Mouse (Mus musculus) thymus, adult 2 months (tissue): ENCODE results near the gene Fbxw2. TPM values are rescaled to one million over a fixed set of nuclear protein-coding genes. Genes with fewer than 3 reads are reported as not detected.
"Not testable (repeated sequence)": the region's sequence is repeated elsewhere in the genome, so short reads cannot be mapped to it uniquely, and the experiment has no call there.

Source experiments
- DNase-seq: peaks from one replicate; pipeline ENCODE4 v3.0.0; 2021
- H3K27ac ChIP-seq: fragments of 200-500 bp; 2 replicates; pipeline ENCODE4 v1.5.1; 2012; ENCODE audit warnings: low read length, control low read depth; ENCODE audit not compliant: control insufficient read depth, insufficient read depth
- H3K27me3 ChIP-seq: fragments of 200-500 bp; 2 replicates; pipeline ENCODE4 v1.6.1; 2012; ENCODE audit warnings: mild to moderate bottlenecking, low read length, moderate library complexity, mixed read lengths; ENCODE audit not compliant: control insufficient read depth, insufficient read depth
- H3K36me3 ChIP-seq: fragments of 200-500 bp; 2 replicates; pipeline ENCODE4 v1.6.1; 2012; ENCODE audit warnings: mild to moderate bottlenecking, low read length, moderate library complexity; ENCODE audit not compliant: control insufficient read depth, insufficient read depth
- H3K4me1 ChIP-seq: fragments of 200-500 bp; replicated peaks from 2 replicates; pipeline ENCODE4 v1.6.1; 2012; ENCODE audit warnings: low read length; ENCODE audit not compliant: control insufficient read depth, insufficient read depth
- H3K4me3 ChIP-seq: fragments of 200-500 bp; 2 replicates; pipeline ENCODE4 v1.5.1; 2012; ENCODE audit warnings: mild to moderate bottlenecking, low read length, control low read depth, moderate library complexity; ENCODE audit not compliant: control insufficient read depth, insufficient read depth
- CTCF ChIP-seq: fragments of 200-500 bp; IDR thresholded peaks from 2 replicates; pipeline ENCODE4 v1.5.1; 2012; ENCODE audit warnings: mild to moderate bottlenecking, control low read depth, low read length, moderate library complexity, borderline replicate concordance; ENCODE audit not compliant: control insufficient read depth, poor library complexity, insufficient read depth; ENCODE audit errors: extremely low read depth
- POLR2A ChIP-seq: fragments of 200-500 bp; IDR thresholded peaks from 2 replicates; pipeline ENCODE4 v1.6.1; 2012; ENCODE audit warnings: mild to moderate bottlenecking, low read length, control low read depth, moderate library complexity; ENCODE audit not compliant: control insufficient read depth, poor library complexity, insufficient read depth; ENCODE audit errors: extremely low read depth
- WGBS: fragments of 180-500 bp; shearing (Covaris S2); methylation state at CpG from one replicate; pipeline ENCODE4 v1.1.7; 2018; 5-methylcytosine and 5-hydroxymethylcytosine counted together
- polyA plus RNA-seq: library from polyadenylated mRNA; depleted of rRNA; stranded (reverse); fragments of >200 nt; gene quantifications from 2 replicates; pipeline ENCODE4 v1.2.3, GENCODE M21; 2012

The Fbxw2 gene
- polyA plus RNA-seq, 1 experiment, result 55.4 TPM

- H3K4me3 ChIP-seq, result no peak overlapping the region
- DNase-seq, result no peak
- H3K27me3 ChIP-seq, result no peaks in the 10 kb centered on the region
- WGBS, result 94% methylated on average over 1 of the region's 1 CpGs
- H3K27ac ChIP-seq, result no peak overlapping the region
- H3K4me1 ChIP-seq, result peaks cover 5% of the 10 kb centered on the region
- no peaks in the 10 kb centered on the region for H3K36me3 ChIP-seq
- no peak for TF ChIP-seq CTCF
- TF ChIP-seq POLR2A, result no peak
Measured at GRCm38 (mm10) chr2:34828026-34828425, 1.9 kb upstream of the Fbxw2 start.

DNA sequence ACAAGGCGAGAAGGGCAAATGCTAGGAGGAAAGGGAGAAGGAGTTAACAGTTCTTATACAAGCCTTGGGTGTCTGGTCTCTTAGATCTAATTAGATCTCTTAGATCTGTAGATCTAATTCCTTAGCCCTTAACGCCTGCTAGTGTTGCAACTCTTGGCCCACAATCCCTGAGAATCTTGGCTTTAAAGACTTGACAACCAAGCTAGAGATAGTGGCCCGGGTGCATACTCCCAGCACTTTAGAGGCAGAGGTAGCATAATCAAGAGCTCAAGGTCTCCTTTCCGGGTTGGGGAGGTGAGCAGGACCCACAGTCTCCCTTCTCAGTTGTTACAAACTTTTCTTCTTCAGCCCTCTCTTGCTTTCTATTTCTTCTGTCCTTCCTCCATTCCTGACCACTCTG is 1.5 kb upstream of the Fbxw2 start:
- Histone ChIP-seq H3K27me3 (no peaks in the 10 kb centered on the region), H3K36me3 (peaks cover 2% of the 10 kb centered on the region), H3K27ac (no peak overlapping the region), H3K4me3 (no peak overlapping the region), H3K4me1 (peaks cover 5% of the 10 kb centered on the region)
- DNase-seq, result no peak
- TF ChIP-seq POLR2A (no peak), CTCF (no peak)
- 94% methylated on average over 4 of the region's 4 CpGs for WGBS

GRCm38 (mm10) chr2:34826460-34827231 is 535 bp upstream of the Fbxw2 start:
- DNase-seq, result no peak

DNA sequence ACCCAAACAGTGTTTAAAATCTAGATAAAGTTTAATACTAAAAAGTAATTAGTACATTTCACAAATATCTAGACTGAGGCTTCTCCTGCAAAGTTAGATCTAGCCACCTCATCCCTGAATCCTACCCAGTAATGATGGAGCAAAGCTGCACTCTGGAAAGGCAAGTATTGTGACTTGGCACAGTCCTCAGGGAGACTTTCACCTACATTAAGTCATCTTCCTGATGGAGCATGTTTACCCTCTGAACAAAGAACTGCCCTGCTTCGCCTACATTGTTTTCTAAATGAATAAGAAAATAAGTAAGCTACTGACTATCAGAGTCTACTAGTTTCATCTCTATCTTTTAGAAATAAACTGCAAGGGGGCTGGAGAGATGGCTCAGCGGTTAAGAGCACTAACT is 7.6 kb downstream of the Fbxw2 start:
- Histone ChIP-seq H3K27me3 (no peaks in the 10 kb centered on the region), H3K4me3 (no peak overlapping the region), H3K4me1 (no peaks in the 10 kb centered on the region), H3K36me3 (peaks cover 43% of the 10 kb centered on the region), H3K27ac (no peak overlapping the region)
- TF ChIP-seq POLR2A, result no peak
- TF ChIP-seq CTCF, result no peak
- WGBS, result 95% methylated on average over 2 of the region's 2 CpGs
- DNase-seq, result no peak

More at GRCm38 (mm10) chr2:34826460-34827231, 535 bp upstream of the Fbxw2 start:
- 45% methylated on average over 21 of the region's 21 CpGs for WGBS
- Histone ChIP-seq H3K4me1 (peaks cover 5% of the 10 kb centered on the region), H3K27me3 (no peaks in the 10 kb centered on the region), H3K36me3 (peaks cover 6% of the 10 kb centered on the region), H3K4me3 (peak overlapping the region; percentile 96), H3K27ac (0 out of 2 replicates have a peak overlapping the region, but pooled peaks have one; percentile 6)
- TF ChIP-seq CTCF, result no peak
- TF ChIP-seq POLR2A, result no peak

GRCm38 (mm10) chr2:34815893-34816292 is 10.2 kb downstream of the Fbxw2 start:
- not testable (repeated sequence) for H3K4me1 ChIP-seq, H3K27ac ChIP-seq, H3K4me3 ChIP-seq, DNase-seq, H3K27me3 ChIP-seq
- 96% methylated on average over 2 of the region's 2 CpGs for WGBS
- H3K36me3 ChIP-seq, result peaks cover 60% of the 10 kb centered on the region

- H3K4me3 ChIP-seq, result no peak overlapping the region
- no peaks in the 10 kb centered on the region for H3K27me3 ChIP-seq
- no peak for TF ChIP-seq POLR2A
- TF ChIP-seq CTCF, result no peak
- H3K27ac ChIP-seq, result no peak overlapping the region
- peaks cover 65% of the 10 kb centered on the region for H3K36me3 ChIP-seq
- no peak for DNase-seq
- H3K4me1 ChIP-seq, result no peaks in the 10 kb centered on the region
- 88% methylated on average over 7 of the region's 7 CpGs for WGBS
Measured at GRCm38 (mm10) chr2:34812706-34813105, 13.4 kb downstream of the Fbxw2 start.

DNA sequence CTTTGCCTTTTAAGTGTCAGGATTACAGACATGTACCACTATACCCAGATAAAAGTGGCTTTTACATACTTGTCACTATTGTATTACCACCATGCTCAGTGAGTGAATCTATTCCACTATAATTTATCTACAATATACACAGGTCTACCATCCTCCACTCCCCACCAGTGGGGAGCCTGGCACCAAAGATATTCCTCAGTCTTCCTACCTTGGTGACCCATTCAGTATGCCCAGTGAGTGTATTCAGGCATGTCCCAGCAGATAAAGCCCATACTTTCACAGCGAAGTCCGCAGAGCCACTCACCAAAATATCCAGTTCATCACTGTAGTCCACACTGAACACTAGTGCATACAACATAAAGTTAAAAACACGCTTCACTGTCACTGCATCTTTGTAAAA is 15.3 kb downstream of the Fbxw2 start:
- H3K4me1 ChIP-seq, result no peaks in the 10 kb centered on the region

More for the DNA sequence above, 15.3 kb downstream of the Fbxw2 start:
- peaks cover 55% of the 10 kb centered on the region for H3K36me3 ChIP-seq
- no peak overlapping the region for H3K27ac ChIP-seq
- TF ChIP-seq POLR2A, result no peak
- no peak for TF ChIP-seq CTCF
- H3K4me3 ChIP-seq, result no peak overlapping the region
- H3K27me3 ChIP-seq, result no peaks in the 10 kb centered on the region
- DNase-seq, result no peak
- 95% methylated on average over 3 of the region's 3 CpGs for WGBS
